Mouse (Mus musculus) mature B cell (primary cell): ENCODE measurements around the gene Tysnd1.

ENCODE experiments used
- in situ Hi-C: fragments of 300-500 bp; cut with MboI; formaldehyde crosslinking; loops from 2 replicates; pipeline ENCODE4 v1.14.3; 2019

Gene Tysnd1

GRCm38 (mm10) chr10:61680015-61680913 lies 15.1 kb upstream of the Tysnd1 start, which contains the start of gene Sar1a:
Gene Sar1a (plus strand): TSS chr10:61680299.
- in situ Hi-C loops = loop anchor here (25.0 kb wide), 1 partner anchor 218 kb away; the partner anchor contains the start of gene Eif4ebp2

GRCm38 (mm10) chr10:61689405-61689804 lies 5.9 kb upstream of the Tysnd1 start:
- in situ Hi-C loops = loop anchor here (25.0 kb wide), 1 partner anchor 227 kb away; the partner anchor contains the start of gene Eif4ebp2

GRCm38 (mm10) chr10:61693563-61693962 lies 1.8 kb upstream of the Tysnd1 start:
- in situ Hi-C loops = loop anchor here (25.0 kb wide), 1 partner anchor 231 kb away; the partner anchor contains the start of gene Eif4ebp2

- in situ Hi-C loops = loop anchor here (25.0 kb wide), 1 partner anchor 234 kb away; the partner anchor contains the start of gene Eif4ebp2
Observed at GRCm38 (mm10) chr10:61695703-61696559, 617 bp downstream of the Tysnd1 start.

GRCm38 (mm10) chr10:61696560-61696823 lies 1.2 kb downstream of the Tysnd1 start:
- in situ Hi-C loops = loop anchor here (25.0 kb wide), 1 partner anchor 234 kb away; the partner anchor contains the start of gene Eif4ebp2

- in situ Hi-C loops = loop anchor here (25.0 kb wide), 1 partner anchor 235 kb away; the partner anchor contains the start of gene Eif4ebp2
Observed at GRCm38 (mm10) chr10:61697028-61697427, 1.7 kb downstream of the Tysnd1 start.

GRCm38 (mm10) chr10:61704663-61705062 lies 9.3 kb downstream of the Tysnd1 start:
- in situ Hi-C loops = no loop called here

GRCm38 (mm10) chr10:61706412-61707375 lies 11.4 kb downstream of the Tysnd1 start:
- in situ Hi-C loops = no loop called here

GRCm38 (mm10) chr10:61713601-61714000 lies 18.3 kb downstream of the Tysnd1 start:
- in situ Hi-C loops = no loop called here

- in situ Hi-C loops = no loop called here
Observed at GRCm38 (mm10) chr10:61714146-61714545, 18.8 kb downstream of the Tysnd1 start.

GRCm38 (mm10) chr10:61714771-61715461 lies 19.6 kb downstream of the Tysnd1 start, which contains the start of gene Aifm2:
Gene Aifm2 (plus strand): TSS chr10:61715263.
- in situ Hi-C loops = no loop called here

- in situ Hi-C loops = no loop called here
Observed at GRCm38 (mm10) chr10:61715462-61715837, 20.1 kb downstream of the Tysnd1 start.

- in situ Hi-C loops = no loop called here
Observed at GRCm38 (mm10) chr10:61715996-61716864, 20.9 kb downstream of the Tysnd1 start.

GRCm38 (mm10) chr10:61717406-61718296 lies 22.3 kb downstream of the Tysnd1 start:
- in situ Hi-C loops = no loop called here

- in situ Hi-C loops = no loop called here
Observed at GRCm38 (mm10) chr10:61720331-61720730, 25.0 kb downstream of the Tysnd1 start.

- in situ Hi-C loops = no loop called here
Observed at GRCm38 (mm10) chr10:61722215-61722614, 26.9 kb downstream of the Tysnd1 start.

GRCm38 (mm10) chr10:61723271-61723670 lies 28.0 kb downstream of the Tysnd1 start:
- in situ Hi-C loops = no loop called here

- in situ Hi-C loops = no loop called here
Observed at GRCm38 (mm10) chr10:61729181-61729580, 33.9 kb downstream of the Tysnd1 start.
